Mouse (Mus musculus): Measurements from ENCODE around the gene Rbm34. TPM values are rescaled to one million over a fixed set of nuclear protein-coding genes. Genes with fewer than 3 reads are reported as not detected.
"Not testable (repeated sequence)": the region's sequence is repeated elsewhere in the genome, so short reads cannot be mapped to it uniquely, and the experiment has no call there.

The Rbm34 gene
- 25.3 and 31.7 TPM in 2 replicates for polyA plus RNA-seq (2015; fragmentation: Nextera tagmentation; extraction: Ambion mirVana)

DNA sequence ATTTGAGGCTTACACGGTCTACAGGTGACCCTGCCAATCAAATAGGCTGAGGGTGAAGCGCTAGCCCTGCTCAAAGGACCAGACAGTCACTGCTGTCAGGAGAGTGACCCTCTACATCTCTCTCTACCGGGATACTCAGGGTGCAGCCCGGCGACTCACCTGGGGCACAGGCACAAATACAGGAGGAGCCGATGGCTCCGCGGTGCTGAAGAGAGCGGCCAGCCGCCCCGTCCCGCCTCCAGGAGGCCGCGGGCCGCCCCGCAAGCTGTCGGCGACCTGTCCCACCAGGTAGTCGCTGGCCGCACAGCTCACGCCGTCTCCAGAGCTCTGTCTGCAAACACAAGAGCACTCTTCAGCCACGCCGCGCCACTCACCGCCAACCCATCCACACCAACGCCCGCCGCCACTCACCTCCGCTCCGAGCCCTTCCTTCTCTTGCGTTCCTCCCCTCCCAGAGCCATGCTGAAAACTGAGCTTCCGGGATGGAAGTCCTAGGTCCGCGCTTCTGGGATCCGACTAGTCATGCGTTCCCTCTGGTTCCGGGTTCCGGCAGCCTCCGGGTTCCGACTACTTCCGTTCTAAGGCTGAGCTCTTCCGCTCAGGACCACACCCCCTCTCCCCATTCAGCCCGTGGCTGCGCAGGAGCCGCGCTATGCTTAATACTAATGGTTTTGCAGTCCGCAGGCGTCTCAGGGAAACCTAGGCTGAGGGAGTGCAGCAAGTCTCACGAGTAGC lies at the start of gene Rbm34:
Rbm34 (minus strand) TSS at position 493 of the 735 bp plus-strand sequence.
- H3K27ac ChIP-seq: peak within 1 kb of the TSS; percentile 87
- H3K36me3 ChIP-seq: peaks cover 32% of the 10 kb centered on the region
- H3K27me3 ChIP-seq: no peaks in the 10 kb centered on the region
- peak within 1 kb of the TSS; percentile 89 for H3K9ac ChIP-seq
- under 1% methylated on average over 50 of the region's 50 CpGs for WGBS
- peak within 1 kb of the TSS; percentile 99 for H3K4me3 ChIP-seq
- H3K4me2 ChIP-seq: peak within 1 kb of the TSS; percentile 88
- peaks cover 9% of the 10 kb centered on the region for H3K4me1 ChIP-seq
- ATAC-seq (ENCODE audit: insufficient number of reproducible peaks, insufficient read depth, low FRiP score, low TSS enrichment, low read depth): peak; percentile 97
- no peaks in the 10 kb centered on the region for H3K9me3 ChIP-seq

DNA sequence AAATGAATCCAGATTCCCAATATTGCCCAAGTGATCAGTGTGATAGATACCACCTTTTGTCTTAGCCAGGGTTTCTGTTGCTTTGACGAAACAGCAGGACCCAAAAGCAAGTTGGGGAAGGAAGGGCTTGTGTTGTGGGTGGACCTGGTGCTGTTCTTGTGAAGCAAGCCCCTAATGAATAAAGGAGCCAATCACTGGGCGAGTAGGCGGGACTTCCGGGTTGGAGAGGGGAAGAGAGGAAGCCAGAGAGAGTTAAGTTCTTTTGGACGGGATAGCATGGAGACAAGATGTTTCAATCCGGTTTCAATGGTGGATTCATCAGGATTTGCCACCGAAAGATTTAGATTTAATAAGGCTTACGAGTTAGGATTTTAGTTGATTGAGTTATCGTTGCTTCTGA lies 40.8 kb upstream of the Rbm34 start:
- Histone ChIP-seq H3K4me2 (no peak overlapping the region), H3K36me3 (no peaks in the 10 kb centered on the region), H3K9me3 (no peaks in the 10 kb centered on the region), H3K9ac (no peak overlapping the region), H3K4me3 (no peak overlapping the region), H3K27ac (no peak overlapping the region), H3K4me1 (no peaks in the 10 kb centered on the region), H3K27me3 (no peaks in the 10 kb centered on the region)
- no peak for ATAC-seq (ENCODE audit: insufficient number of reproducible peaks, insufficient read depth, low FRiP score, low TSS enrichment, low read depth)
- 51% methylated on average over 9 of the region's 9 CpGs for WGBS

DNA sequence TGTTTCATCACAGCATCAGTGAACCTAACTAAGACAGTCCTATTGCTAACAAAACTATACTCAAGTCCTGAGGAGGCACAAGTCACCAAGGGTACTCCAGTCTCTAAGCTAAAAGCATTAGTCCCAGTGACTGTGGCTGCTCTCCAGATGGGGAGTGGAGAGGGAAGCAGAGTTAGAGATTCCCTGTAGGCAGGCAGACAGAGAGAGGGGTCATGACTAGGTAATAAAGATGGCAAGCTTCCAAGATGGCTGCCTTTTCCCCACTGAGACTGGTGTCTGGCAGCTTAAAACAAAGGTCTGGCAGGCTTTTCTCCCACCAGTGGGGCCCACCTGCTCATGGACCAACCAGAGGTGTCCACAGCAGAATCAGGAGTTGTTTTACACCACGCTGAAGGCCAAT lies 23.6 kb upstream of the Rbm34 start:
- ATAC-seq (ENCODE audit: insufficient number of reproducible peaks, insufficient read depth, low FRiP score, low TSS enrichment, low read depth): no peak
- no peaks in the 10 kb centered on the region for H3K36me3 ChIP-seq
- no peak overlapping the region for H3K4me3 ChIP-seq
- no peak overlapping the region for H3K4me2 ChIP-seq
- 61% methylated on average over 1 of the region's 1 CpGs for WGBS
- H3K9me3 ChIP-seq: no peaks in the 10 kb centered on the region
- no peaks in the 10 kb centered on the region for H3K27me3 ChIP-seq
- no peak overlapping the region for H3K9ac ChIP-seq
- H3K27ac ChIP-seq: no peak overlapping the region
- no peaks in the 10 kb centered on the region for H3K4me1 ChIP-seq

DNA sequence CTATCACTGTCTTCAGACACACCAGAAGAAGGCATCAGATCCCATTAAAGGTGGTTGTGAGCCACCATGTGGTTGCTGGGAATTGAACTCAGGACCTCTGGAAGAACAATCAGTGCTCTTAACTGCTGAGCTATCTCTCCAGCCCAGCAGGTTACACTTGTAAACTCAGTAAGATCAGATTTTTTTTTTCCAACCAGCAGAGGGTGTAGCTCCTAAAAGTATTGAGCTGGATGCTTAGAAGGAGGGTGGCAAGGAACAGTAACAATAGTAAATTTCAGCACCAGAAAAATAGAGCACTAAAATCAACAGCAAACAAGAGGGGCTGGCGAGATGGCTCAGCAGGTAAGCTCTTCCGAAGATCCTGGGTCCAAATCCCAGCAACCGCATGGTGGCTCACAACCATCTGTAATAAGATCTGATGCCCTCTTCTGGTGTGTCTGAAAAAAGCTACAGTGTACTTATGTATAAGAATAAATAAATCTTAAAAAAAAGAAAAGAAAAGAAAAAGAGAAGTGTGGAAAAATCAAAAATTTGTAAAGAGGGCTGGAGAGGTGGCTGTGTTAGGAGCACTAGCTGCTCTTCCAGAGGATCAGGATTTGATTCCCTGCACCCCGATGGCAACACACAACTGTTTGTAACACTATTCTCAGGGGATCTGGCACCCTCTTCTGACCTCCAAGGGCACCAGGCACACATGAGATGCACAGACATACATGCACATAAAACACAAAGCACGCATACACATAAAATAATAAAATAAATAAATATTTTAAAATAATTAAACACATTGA lies 18.7 kb upstream of the Rbm34 start:
- no peak overlapping the region for H3K4me3 ChIP-seq
- no peak overlapping the region for H3K4me2 ChIP-seq
- WGBS: 72% methylated on average over 5 of the region's 5 CpGs
- H3K36me3 ChIP-seq: no peaks in the 10 kb centered on the region
- H3K27ac ChIP-seq: no peak overlapping the region
- no peaks in the 10 kb centered on the region for H3K9me3 ChIP-seq
- H3K27me3 ChIP-seq: no peaks in the 10 kb centered on the region
- ATAC-seq (ENCODE audit: insufficient number of reproducible peaks, insufficient read depth, low FRiP score, low TSS enrichment, low read depth): no peak
- no peaks in the 10 kb centered on the region for H3K4me1 ChIP-seq
- no peak overlapping the region for H3K9ac ChIP-seq

DNA sequence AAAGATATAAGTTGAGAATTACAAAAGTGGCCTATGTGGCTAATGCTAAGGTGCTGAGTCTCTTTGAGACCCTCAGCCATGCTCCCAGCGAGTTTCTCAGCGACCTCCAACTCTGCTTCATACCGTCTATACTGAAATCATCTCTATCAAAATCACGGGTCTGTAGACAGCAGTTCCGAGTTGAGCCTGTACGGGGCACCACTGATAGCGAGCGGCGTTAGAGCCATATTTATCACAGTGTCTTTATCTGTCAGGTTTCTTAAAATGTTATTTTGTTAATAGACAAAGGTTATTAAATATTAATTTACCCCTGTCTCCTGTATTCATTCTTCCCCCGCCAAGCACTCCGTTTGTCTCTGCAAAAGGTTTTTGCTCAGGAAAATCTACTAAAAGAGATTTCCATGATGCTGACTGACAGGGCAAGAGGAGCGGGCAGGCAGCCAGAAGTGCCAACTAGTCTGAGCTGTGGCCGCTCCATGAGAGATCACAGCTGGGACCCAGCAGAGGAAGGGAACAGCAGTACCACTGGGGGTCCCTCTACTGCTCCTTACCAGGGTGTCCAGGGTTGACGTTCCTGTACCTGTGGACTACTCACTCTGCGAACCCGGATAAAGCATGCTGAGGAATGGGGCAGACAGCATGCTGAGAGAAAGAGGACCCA lies 17.6 kb upstream of the Rbm34 start:
- Histone ChIP-seq H3K4me2 (no peak overlapping the region), H3K36me3 (no peaks in the 10 kb centered on the region), H3K27me3 (no peaks in the 10 kb centered on the region), H3K9ac (0 out of 2 replicates have a peak overlapping the region, but pooled peaks have one; percentile 21), H3K4me1 (no peaks in the 10 kb centered on the region), H3K9me3 (no peaks in the 10 kb centered on the region), H3K27ac (no peak overlapping the region), H3K4me3 (no peak overlapping the region)
- 66% methylated on average over 16 of the region's 16 CpGs for WGBS
- no peak for ATAC-seq (ENCODE audit: insufficient number of reproducible peaks, insufficient read depth, low FRiP score, low TSS enrichment, low read depth)

DNA sequence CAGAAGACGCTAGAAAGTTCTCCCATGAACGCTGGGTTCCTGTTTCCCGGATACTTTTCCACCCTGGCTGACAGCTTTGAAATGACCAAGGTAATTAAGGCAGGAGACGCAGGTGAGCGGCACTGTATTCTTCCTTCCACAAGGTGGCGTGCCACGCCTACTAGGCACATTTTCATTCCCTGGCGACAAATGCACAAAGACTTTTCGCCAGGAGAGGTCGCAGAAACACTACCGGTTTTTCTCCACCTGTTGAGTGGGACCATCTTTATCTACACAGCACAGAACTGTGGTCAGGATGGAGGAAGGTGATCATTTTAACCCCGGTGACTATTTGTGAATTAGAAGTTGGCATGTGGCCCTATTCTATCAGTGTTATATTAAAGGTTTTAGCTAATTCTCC lies 15.6 kb upstream of the Rbm34 start:
- H3K36me3 ChIP-seq: no peaks in the 10 kb centered on the region
- 3% methylated on average over 12 of the region's 12 CpGs for whole genome bisulfite sequencing
- no peak for ATAC-seq (ENCODE audit: insufficient number of reproducible peaks, insufficient read depth, low FRiP score, low TSS enrichment, low read depth)
- no peak overlapping the region for H3K9ac ChIP-seq
- no peaks in the 10 kb centered on the region for H3K27me3 ChIP-seq
- peak overlapping the region; percentile 12; the same call in 1 of the 2 replicates for H3K4me2 ChIP-seq
- H3K9me3 ChIP-seq: no peaks in the 10 kb centered on the region
- no peak overlapping the region for H3K27ac ChIP-seq
- H3K4me3 ChIP-seq: no peak overlapping the region
- no peaks in the 10 kb centered on the region for H3K4me1 ChIP-seq

DNA sequence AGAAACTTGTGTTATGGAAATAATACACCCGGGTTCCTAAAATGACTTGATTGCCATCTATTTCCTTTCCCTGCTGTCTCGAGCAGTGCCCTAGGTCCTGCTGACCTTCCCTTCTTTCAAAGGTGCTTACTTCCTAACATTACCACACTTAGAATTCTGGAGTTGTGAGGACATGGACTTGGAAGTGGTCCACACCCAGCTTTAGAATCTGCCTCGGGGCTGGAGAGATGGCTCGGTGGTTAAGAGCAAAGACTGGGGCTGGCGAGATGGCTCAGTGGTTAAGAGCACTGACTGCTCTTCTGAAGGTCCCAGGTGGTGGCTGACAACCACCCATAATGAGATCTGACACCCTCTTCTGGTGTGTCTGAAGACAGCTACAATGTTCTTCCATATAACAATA lies 9.2 kb upstream of the Rbm34 start:
- H3K36me3 ChIP-seq: no peaks in the 10 kb centered on the region
- H3K4me1 ChIP-seq: 0 out of 2 replicates have a peak, but pooled peaks cover 3% of the 10 kb centered on the region
- no peak overlapping the region for H3K9ac ChIP-seq
- H3K9me3 ChIP-seq: no peaks in the 10 kb centered on the region
- 47% methylated on average over 5 of the region's 5 CpGs for WGBS
- H3K4me3 ChIP-seq: no peak overlapping the region
- H3K27ac ChIP-seq: no peak overlapping the region
- ATAC-seq (ENCODE audit: insufficient number of reproducible peaks, insufficient read depth, low FRiP score, low TSS enrichment, low read depth): no peak
- no peak overlapping the region for H3K4me2 ChIP-seq
- H3K27me3 ChIP-seq: peaks cover 22% of the 10 kb centered on the region

DNA sequence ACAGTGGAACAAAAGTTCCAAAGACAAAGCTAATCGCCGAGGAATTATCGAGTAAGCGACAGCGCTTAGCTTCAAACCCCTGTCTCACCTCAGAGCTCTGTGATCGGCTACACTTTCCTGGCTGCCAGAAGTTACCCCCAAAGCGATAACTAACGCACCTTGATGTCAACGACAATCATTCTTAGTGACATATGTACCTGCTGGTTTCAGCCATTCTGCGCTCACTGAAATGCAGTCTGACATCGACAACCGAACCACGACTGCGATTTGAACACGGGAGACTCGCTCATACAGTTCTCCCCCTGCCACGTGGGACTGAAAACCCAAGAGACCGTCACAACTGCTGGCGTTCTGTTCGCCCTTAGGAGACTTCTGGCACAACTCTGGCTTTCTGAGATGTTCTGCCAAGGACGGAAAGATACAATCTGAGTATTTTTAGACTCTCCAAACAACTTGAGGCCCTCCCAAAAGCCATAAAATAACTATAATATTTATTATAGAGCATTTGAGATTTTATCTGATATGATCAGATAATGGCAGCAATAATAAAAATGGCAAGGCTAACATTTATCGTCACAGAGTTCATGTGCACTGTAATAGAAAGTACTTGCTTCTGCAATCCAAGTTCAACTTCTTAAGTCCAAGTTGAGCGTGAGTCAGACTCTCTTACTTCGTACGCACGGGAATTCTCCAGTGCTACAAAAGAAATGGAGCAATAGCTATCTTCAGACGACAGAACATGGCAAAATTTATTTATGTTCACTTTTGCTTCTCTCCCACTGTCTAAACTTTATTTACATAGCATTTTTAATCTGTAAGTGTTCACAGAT lies 8.4 kb upstream of the Rbm34 start:
- 21% methylated on average over 27 of the region's 27 CpGs for WGBS
- no peak overlapping the region for H3K27ac ChIP-seq
- H3K9ac ChIP-seq: no peak overlapping the region
- 0 out of 2 replicates have a peak, but pooled peaks cover 3% of the 10 kb centered on the region for H3K4me1 ChIP-seq
- H3K36me3 ChIP-seq: no peaks in the 10 kb centered on the region
- peak overlapping the region; percentile 32 for H3K4me3 ChIP-seq
- H3K4me2 ChIP-seq: peak overlapping the region; percentile 51
- H3K9me3 ChIP-seq: no peaks in the 10 kb centered on the region
- no peak for ATAC-seq (ENCODE audit: insufficient number of reproducible peaks, insufficient read depth, low FRiP score, low TSS enrichment, low read depth)
- peaks cover 22% of the 10 kb centered on the region for H3K27me3 ChIP-seq

DNA sequence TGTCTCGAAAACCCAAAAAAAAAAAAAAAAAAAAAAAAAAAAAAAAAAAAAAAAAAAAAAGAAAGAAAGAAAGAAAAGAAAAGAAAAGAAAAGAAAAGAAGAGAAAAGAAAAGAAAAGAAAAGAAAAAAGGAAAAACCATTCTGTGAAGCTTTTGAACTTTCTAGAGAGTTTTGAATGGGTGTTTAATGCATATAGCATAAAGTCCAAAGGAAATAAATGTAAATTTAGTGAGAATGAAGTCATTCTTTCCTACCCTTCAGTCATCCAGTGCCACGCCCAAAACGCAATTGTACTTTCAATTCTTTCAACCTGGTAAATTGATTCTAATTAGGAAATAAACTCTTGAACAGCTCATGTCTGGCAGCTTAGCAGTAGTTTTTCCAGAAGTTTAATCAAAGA lies 7.7 kb upstream of the Rbm34 start:
- Histone ChIP-seq H3K4me3 (peak overlapping the region; percentile 32; the same call in 1 of the 2 replicates), H3K4me2 (peak overlapping the region; percentile 51), H3K27me3 (peaks cover 22% of the 10 kb centered on the region)
- H3K36me3 ChIP-seq; H3K9ac ChIP-seq; ATAC-seq (ENCODE audit: insufficient number of reproducible peaks, insufficient read depth, low FRiP score, low TSS enrichment, low read depth); H3K9me3 ChIP-seq; H3K27ac ChIP-seq; H3K4me1 ChIP-seq: not testable (repeated sequence)
- WGBS: 47% methylated on average over 2 of the region's 3 CpGs

DNA sequence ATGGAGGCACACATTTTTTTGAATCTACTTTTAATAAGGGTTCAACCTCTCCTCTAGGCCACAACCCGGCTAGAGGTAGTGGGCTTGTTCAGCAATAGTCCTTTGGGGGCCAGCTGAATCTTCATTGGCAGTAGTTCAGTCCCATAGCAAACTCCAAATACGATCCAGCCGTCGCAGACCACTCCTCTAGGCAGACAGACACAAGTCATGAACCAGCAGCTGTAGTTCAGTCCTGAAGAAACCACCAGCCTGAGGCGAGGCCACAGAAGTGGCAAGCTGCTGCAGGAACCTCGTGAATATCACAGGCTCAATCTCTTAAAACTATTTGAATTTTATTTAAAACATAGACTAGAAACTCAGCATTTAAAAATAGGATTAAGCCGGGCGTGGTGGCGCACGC lies 7.2 kb upstream of the Rbm34 start:
- no peak for ATAC-seq (ENCODE audit: insufficient number of reproducible peaks, insufficient read depth, low FRiP score, low TSS enrichment, low read depth)
- 75% methylated on average over 10 of the region's 10 CpGs for WGBS
- H3K4me2 ChIP-seq: no peak overlapping the region
- no peaks in the 10 kb centered on the region for H3K36me3 ChIP-seq
- no peak overlapping the region for H3K9ac ChIP-seq
- H3K9me3 ChIP-seq: no peaks in the 10 kb centered on the region
- peaks cover 22% of the 10 kb centered on the region for H3K27me3 ChIP-seq
- H3K27ac ChIP-seq: no peak overlapping the region
- 0 out of 2 replicates have a peak, but pooled peaks cover 3% of the 10 kb centered on the region for H3K4me1 ChIP-seq
- H3K4me3 ChIP-seq: no peak overlapping the region
